Mouse (Mus musculus) heart, adult 2 months (tissue): ENCODE data around the gene Anapc1. TPM values are rescaled to one million over a fixed set of nuclear protein-coding genes. Genes with fewer than 3 reads are reported as not detected.

Experiments used
- DNase-seq, 2 experiments: peaks; one replicate each; pipeline ENCODE4 v3.0.0; 2021
- H3K27ac ChIP-seq: fragments of 200-600 bp; 2 replicates; pipeline ENCODE4 v1.8.1; 2022
- H3K27me3 ChIP-seq: fragments of 200-500 bp; 2 replicates; pipeline ENCODE4 v1.6.1; 2012; ENCODE audit warnings: mild to moderate bottlenecking, low read length, inconsistent platforms, mixed read lengths; ENCODE audit not compliant: control insufficient read depth, insufficient read depth
- H3K36me3 ChIP-seq: fragments of 200-500 bp; 2 replicates; pipeline ENCODE4 v1.6.1; 2012; ENCODE audit warnings: low read length, inconsistent platforms; ENCODE audit not compliant: control insufficient read depth, insufficient read depth
- H3K4me1 ChIP-seq: fragments of 200-500 bp; 2 replicates; pipeline ENCODE4 v1.6.1; 2011; ENCODE audit warnings: low read length; ENCODE audit not compliant: control insufficient read depth, insufficient read depth
- H3K4me3 ChIP-seq: fragments of 200-600 bp; 2 replicates; pipeline ENCODE4 v1.8.1; 2022
- H3K79me2 ChIP-seq: fragments of 200-500 bp; replicated peaks from 2 replicates; pipeline ENCODE4 v1.6.1; 2012; ENCODE audit warnings: mild to moderate bottlenecking, inconsistent platforms, low read length, moderate library complexity, mixed read lengths; ENCODE audit not compliant: control insufficient read depth, insufficient read depth
- H3K9ac ChIP-seq: fragments of 200-500 bp; 2 replicates; pipeline ENCODE4 v1.6.1; 2012; ENCODE audit warnings: low read depth, mild to moderate bottlenecking, control low read depth, inconsistent platforms, low read length, mixed read lengths
- CTCF ChIP-seq: fragments of 200-600 bp; IDR thresholded peaks from 2 replicates; pipeline ENCODE4 v1.8.1; 2022; ENCODE audit warnings: antibody characterized with exemption, mild to moderate bottlenecking, moderate library complexity
- EP300 ChIP-seq: fragments of 200-500 bp; IDR thresholded peaks from 2 replicates; pipeline ENCODE4 v1.6.1; 2011; ENCODE audit warnings: low read depth, low read length, control low read depth; ENCODE audit not compliant: insufficient read depth
- POLR2A ChIP-seq: fragments of 200-500 bp; IDR thresholded peaks from 2 replicates; pipeline ENCODE4 v1.6.1; 2011; ENCODE audit warnings: mild to moderate bottlenecking, low read depth, low read length, control low read depth; ENCODE audit not compliant: insufficient read depth
- WGBS: fragments of 180-500 bp; shearing (Covaris S2); methylation state at CpG from one replicate; pipeline ENCODE4 v1.1.7; 2018; 5-methylcytosine and 5-hydroxymethylcytosine counted together
- intact Hi-C: fragments of 180-260 bp; cut with DNase I; formaldehyde crosslinking; loops from one replicate; pipeline ENCODE4 v1.15.1; 2025
- polyA plus RNA-seq: library from polyadenylated mRNA; depleted of rRNA; stranded (reverse); fragments of >200 nt; gene quantifications from 2 replicates; pipeline ENCODE4 v1.2.3, GENCODE M21; 2012; rRNA removed
- total RNA-seq, 2 experiments: library from RNA; stranded (reverse); gene quantifications; 2 replicates each; pipeline ENCODE4 v1.2.3; 2021

Gene Anapc1
- total and polyA plus RNA-seq, 3 experiments: 31.0 to 45.5 (median 39.4) TPM

GRCm38 (mm10) chr2:128571001-128571400 lies 116.2 kb downstream of the Anapc1 start:
- Histone ChIP-seq H3K4me3 (no peak overlapping the region), H3K79me2 (no peaks in the 10 kb centered on the region), H3K36me3 (no peaks in the 10 kb centered on the region), H3K27me3 (no peaks in the 10 kb centered on the region), H3K4me1 (peaks cover 5% of the 10 kb centered on the region), H3K9ac (no peak overlapping the region), H3K27ac (no peak overlapping the region)
- no peak for TF ChIP-seq POLR2A
- no peak for TF ChIP-seq CTCF
- no peak for TF ChIP-seq EP300
- intact Hi-C loops: no loop called here
- no peak for DNase-seq
- 90% methylated on average over 4 of the region's 4 CpGs for WGBS

- Histone ChIP-seq H3K4me1 (peaks cover 5% of the 10 kb centered on the region), H3K9ac (no peak overlapping the region), H3K4me3 (no peak overlapping the region), H3K36me3 (no peaks in the 10 kb centered on the region), H3K79me2 (no peaks in the 10 kb centered on the region), H3K27me3 (no peaks in the 10 kb centered on the region), H3K27ac (no peak overlapping the region)
- TF ChIP-seq CTCF: no peak
- no peak for TF ChIP-seq POLR2A
- no peak for TF ChIP-seq EP300
- WGBS: 62% methylated on average over 4 of the region's 4 CpGs
- no peak for DNase-seq
- intact Hi-C loops: no loop called here
These were observed 118.7 kb downstream of the Anapc1 start for GRCm38 (mm10) chr2:128568490-128568889.

GRCm38 (mm10) chr2:128568018-128568417 lies 119.2 kb downstream of the Anapc1 start:
- TF ChIP-seq POLR2A: no peak
- no peak for TF ChIP-seq EP300
- TF ChIP-seq CTCF: no peak
- Histone ChIP-seq H3K4me3 (no peak overlapping the region), H3K79me2 (no peaks in the 10 kb centered on the region), H3K4me1 (peaks cover 2% of the 10 kb centered on the region), H3K27me3 (no peaks in the 10 kb centered on the region), H3K27ac (no peak overlapping the region), H3K9ac (no peak overlapping the region), H3K36me3 (no peaks in the 10 kb centered on the region)
- DNase-seq: no peak
- intact Hi-C loops: no loop called here
- 87% methylated on average over 6 of the region's 6 CpGs for WGBS

GRCm38 (mm10) chr2:128566304-128567147 lies 120.7 kb downstream of the Anapc1 start:
- 72% methylated on average over 10 of the region's 10 CpGs for WGBS
- Histone ChIP-seq H3K27me3 (no peaks in the 10 kb centered on the region), H3K9ac (no peak overlapping the region), H3K4me1 (no peaks in the 10 kb centered on the region), H3K79me2 (no peaks in the 10 kb centered on the region), H3K36me3 (no peaks in the 10 kb centered on the region), H3K4me3 (no peak overlapping the region), H3K27ac (no peak overlapping the region)
- intact Hi-C loops: no loop called here
- DNase-seq: no peak
- TF ChIP-seq EP300: no peak
- peak; percentile 46 for TF ChIP-seq CTCF

GRCm38 (mm10) chr2:128565904-128566303 lies 121.3 kb downstream of the Anapc1 start:
- intact Hi-C loops: no loop called here
- Histone ChIP-seq H3K27me3 (no peaks in the 10 kb centered on the region), H3K4me1 (no peaks in the 10 kb centered on the region), H3K4me3 (no peak overlapping the region), H3K9ac (no peak overlapping the region), H3K27ac (no peak overlapping the region), H3K79me2 (no peaks in the 10 kb centered on the region), H3K36me3 (no peaks in the 10 kb centered on the region)
- TF ChIP-seq POLR2A: no peak
- no peak for TF ChIP-seq EP300
- no peak for TF ChIP-seq CTCF
- WGBS: 72% methylated on average over 8 of the region's 8 CpGs
- DNase-seq: no peak

GRCm38 (mm10) chr2:128564195-128564594 lies 123.0 kb downstream of the Anapc1 start:
- Histone ChIP-seq H3K9ac (no peak overlapping the region), H3K79me2 (no peaks in the 10 kb centered on the region), H3K4me3 (no peak overlapping the region), H3K27ac (no peak overlapping the region), H3K27me3 (no peaks in the 10 kb centered on the region), H3K36me3 (no peaks in the 10 kb centered on the region), H3K4me1 (no peaks in the 10 kb centered on the region)
- intact Hi-C loops: no loop called here
- WGBS: 91% methylated on average over 3 of the region's 3 CpGs
- TF ChIP-seq CTCF (peak; percentile 37), POLR2A (no peak), EP300 (no peak)
- no peak for DNase-seq

Other genes with a start within 250 kb of the Anapc1 start
- not detected for gene Spdye4c, start 96.2 kb downstream of the Anapc1 start, total RNA-seq
- not detected in 2 replicates for gene Spdye4c, start 96.2 kb downstream of the Anapc1 start, polyA plus RNA-seq
- 1 to 10 TPM; 4.0 to 6.5 TPM for gene Mertk, start 11.6 kb upstream of the Anapc1 start, total RNA-seq
- gene Mertk, start 11.6 kb upstream of the Anapc1 start, polyA plus RNA-seq: 2.5 and 3.3 TPM in 2 replicates
- gene Tmem87b, start 130.7 kb upstream of the Anapc1 start, total RNA-seq: 10 to 100 TPM; 20.8 to 21.6 TPM
- 9.5 and 19.5 TPM in 2 replicates for gene Tmem87b, start 130.7 kb upstream of the Anapc1 start, polyA plus RNA-seq
- under 1 TPM; 0.50 to 0.61 TPM for gene Fbln7, start 175.6 kb upstream of the Anapc1 start, total RNA-seq
- gene Fbln7, start 175.6 kb upstream of the Anapc1 start, polyA plus RNA-seq: 0.61 and 1.3 TPM in 2 replicates